Mouse (Mus musculus): Measurements from ENCODE around the gene Prn.

Gene Prn

GRCm38 (mm10) chr2:131906846-131907245 lies 2.9 kb upstream of the Prn start:
- DNase-seq (ENCODE audit: low spot score): no peak

- DNase-seq (ENCODE audit: low spot score): no peak
Observed at GRCm38 (mm10) chr2:131907311-131907710, 2.4 kb upstream of the Prn start.

GRCm38 (mm10) chr2:131908351-131908861 lies 1.4 kb upstream of the Prn start:
- DNase-seq (ENCODE audit: low spot score): no peak

GRCm38 (mm10) chr2:131908906-131909305 lies 851 bp upstream of the Prn start:
- DNase-seq (ENCODE audit: low spot score): no peak

- no peak for DNase-seq (ENCODE audit: low spot score)
Observed at GRCm38 (mm10) chr2:131910847-131911246, 1.1 kb downstream of the Prn start.

GRCm38 (mm10) chr2:131911341-131911740 lies 1.6 kb downstream of the Prn start:
- DNase-seq (ENCODE audit: low spot score): no peak

GRCm38 (mm10) chr2:131912526-131913258 lies 2.9 kb downstream of the Prn start:
- DNase-seq (ENCODE audit: low spot score): no peak

GRCm38 (mm10) chr2:131932275-131932902 lies 22.6 kb downstream of the Prn start:
- no peak for DNase-seq (ENCODE audit: low spot score)

GRCm38 (mm10) chr2:131933013-131933412 lies 23.3 kb downstream of the Prn start:
- DNase-seq (ENCODE audit: low spot score): no peak

GRCm38 (mm10) chr2:131933598-131933997 lies 23.8 kb downstream of the Prn start:
- no peak for DNase-seq (ENCODE audit: low spot score)

GRCm38 (mm10) chr2:131934243-131934642 lies 24.5 kb downstream of the Prn start:
- no peak for DNase-seq (ENCODE audit: low spot score)

- no peak for DNase-seq (ENCODE audit: low spot score)
Observed at GRCm38 (mm10) chr2:131935390-131936105, 25.8 kb downstream of the Prn start.

- DNase-seq (ENCODE audit: low spot score): no peak
Observed at GRCm38 (mm10) chr2:131936410-131936809, 26.7 kb downstream of the Prn start.

- no peak for DNase-seq (ENCODE audit: low spot score)
Observed at GRCm38 (mm10) chr2:131939404-131940111, 29.8 kb downstream of the Prn start.

GRCm38 (mm10) chr2:131940506-131940905 lies 30.7 kb downstream of the Prn start:
- peak; percentile 0 for DNase-seq (ENCODE audit: low spot score)

- DNase-seq (ENCODE audit: low spot score): peak; percentile 0
Observed at GRCm38 (mm10) chr2:131941501-131941900, 31.7 kb downstream of the Prn start.

GRCm38 (mm10) chr2:131944370-131944769 lies 34.6 kb downstream of the Prn start:
- peak; percentile 0 for DNase-seq (ENCODE audit: low spot score)

- peak; percentile 0 for DNase-seq (ENCODE audit: low spot score)
Observed at GRCm38 (mm10) chr2:131945225-131945624, 35.5 kb downstream of the Prn start.

GRCm38 (mm10) chr2:131945765-131946164 lies 36.0 kb downstream of the Prn start:
- DNase-seq (ENCODE audit: low spot score): peak; percentile 0

- DNase-seq (ENCODE audit: low spot score): peak; percentile 0
Observed at GRCm38 (mm10) chr2:131946351-131946750, 36.6 kb downstream of the Prn start.

- DNase-seq (ENCODE audit: low spot score): no peak
Observed at GRCm38 (mm10) chr2:131948156-131948555, 38.4 kb downstream of the Prn start.

All from ovary, adult 18-20 months (tissue).